Mouse (Mus musculus) ovary, adult 18-20 months (tissue): Measurements from ENCODE around the gene Tln2.
A peak's percentile ranks its signal among the peaks of the same experiment; 100 is the strongest.

Source experiments
- DNase-seq: peaks from one replicate; pipeline ENCODE4 v3.0.0; 2022; ENCODE audit warnings: low spot score, mixed read lengths

Gene Tln2

DNA sequence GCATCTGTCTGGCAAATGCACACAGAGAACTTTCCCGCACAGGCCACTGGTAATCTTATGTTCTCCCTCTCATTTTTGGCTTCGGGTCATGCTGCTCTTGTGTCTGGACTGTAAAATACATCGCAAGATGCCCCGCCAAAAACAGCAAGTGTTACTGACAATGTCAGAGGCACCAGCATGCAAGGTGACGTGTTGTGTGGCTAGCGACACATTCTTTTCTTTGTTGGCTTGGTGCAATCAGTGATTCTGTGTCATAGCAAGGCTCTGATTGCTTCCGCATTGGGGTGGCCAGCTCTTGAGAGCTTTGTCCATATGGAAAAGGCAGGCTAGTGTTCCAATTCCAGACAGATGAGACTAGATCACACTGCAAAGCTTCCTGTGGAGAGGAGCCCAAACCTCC lies 288.8 kb downstream of the Tln2 start:
- DNase-seq: no peak

DNA sequence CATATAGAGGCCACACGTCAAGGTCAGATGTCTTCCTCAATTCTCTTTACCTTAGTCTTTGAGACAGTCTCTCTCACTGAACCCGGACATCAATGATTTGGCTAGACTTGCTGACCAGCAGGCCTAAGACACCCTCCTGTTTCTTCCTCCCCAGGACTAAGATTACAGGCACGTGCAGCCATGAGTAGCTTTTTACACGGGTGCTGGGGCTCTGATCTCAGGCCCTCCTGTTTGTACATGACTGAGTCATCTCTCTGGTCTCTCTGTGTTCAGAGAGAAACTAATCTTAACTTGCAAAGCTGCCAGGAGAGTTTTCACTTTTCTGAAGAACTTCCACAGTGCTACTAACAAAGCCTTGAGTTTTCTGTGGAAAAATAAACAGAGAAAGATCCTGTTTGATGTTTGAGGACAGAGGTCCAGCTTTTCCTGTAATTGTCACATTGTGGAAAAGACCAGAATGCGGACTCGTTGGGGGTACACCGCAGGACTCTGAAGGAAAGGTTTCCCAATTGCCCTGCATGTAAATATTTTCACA lies 289.4 kb downstream of the Tln2 start:
- DNase-seq: no peak

- no peak for DNase-seq
These were observed 292.1 kb downstream of the Tln2 start for GRCm38 (mm10) chr9:67267276-67267990.

DNA sequence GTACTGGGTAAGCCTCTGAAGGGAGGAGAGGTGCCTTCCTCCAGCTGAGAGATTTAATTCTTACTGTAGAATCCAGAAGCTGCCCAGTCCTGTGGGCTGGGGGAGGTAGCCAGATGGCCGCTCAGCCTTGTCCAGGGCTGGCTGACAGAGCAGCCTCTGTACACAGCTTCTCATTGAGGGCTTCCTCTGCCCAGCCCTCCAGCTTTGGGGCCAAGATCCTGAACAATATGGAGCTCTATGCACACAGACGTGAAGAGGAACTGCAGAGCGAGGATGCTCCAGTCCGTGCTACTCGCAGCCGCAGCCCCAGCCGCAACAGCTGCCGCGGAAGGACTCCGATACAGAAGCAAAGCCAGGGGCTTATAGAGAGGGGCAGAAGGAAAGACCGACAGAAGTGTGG lies 294.0 kb downstream of the Tln2 start:
- DNase-seq: no peak

DNA sequence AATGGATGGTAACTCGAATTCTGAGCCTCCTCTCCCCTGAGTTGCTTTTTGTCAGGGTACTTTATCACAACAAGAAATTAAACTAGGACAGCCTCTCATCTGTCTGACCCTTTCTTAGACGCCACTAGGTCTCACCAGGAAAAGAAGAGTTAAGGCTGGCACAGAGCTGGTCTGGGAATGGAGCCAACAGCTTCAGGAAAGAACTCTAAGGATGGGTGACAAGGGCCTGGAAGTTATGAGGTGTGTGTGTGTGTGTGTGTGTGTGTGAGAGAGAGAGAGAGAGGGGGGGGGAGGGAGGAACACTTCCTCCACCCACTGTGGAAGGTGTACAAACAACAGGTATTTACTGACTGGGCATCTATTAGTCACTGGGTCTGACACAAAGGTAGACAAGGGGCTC lies 294.6 kb downstream of the Tln2 start:
- DNase-seq: no peak

GRCm38 (mm10) chr9:67260835-67261599 lies 298.5 kb downstream of the Tln2 start:
- DNase-seq: no peak

DNA sequence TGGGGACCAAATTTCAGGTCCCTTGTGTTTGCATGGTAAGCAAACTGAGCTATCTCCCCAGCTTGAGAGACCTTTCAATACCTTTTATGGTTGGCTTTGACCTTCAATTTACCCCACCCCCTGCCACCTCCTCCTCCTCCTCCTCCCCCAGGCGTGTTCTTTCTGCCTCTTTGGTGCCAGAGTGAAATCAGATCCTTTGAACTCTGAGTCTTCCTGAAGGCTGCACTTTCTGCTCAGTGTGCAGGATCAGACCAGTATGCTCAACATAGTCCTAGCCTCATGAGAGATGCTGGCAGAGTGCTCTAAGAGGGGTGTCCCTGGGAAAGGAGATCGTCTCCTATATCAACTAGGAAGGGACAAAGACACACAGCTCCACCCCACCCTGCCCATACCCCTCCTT lies 309.4 kb downstream of the Tln2 start:
- no peak for DNase-seq

DNA sequence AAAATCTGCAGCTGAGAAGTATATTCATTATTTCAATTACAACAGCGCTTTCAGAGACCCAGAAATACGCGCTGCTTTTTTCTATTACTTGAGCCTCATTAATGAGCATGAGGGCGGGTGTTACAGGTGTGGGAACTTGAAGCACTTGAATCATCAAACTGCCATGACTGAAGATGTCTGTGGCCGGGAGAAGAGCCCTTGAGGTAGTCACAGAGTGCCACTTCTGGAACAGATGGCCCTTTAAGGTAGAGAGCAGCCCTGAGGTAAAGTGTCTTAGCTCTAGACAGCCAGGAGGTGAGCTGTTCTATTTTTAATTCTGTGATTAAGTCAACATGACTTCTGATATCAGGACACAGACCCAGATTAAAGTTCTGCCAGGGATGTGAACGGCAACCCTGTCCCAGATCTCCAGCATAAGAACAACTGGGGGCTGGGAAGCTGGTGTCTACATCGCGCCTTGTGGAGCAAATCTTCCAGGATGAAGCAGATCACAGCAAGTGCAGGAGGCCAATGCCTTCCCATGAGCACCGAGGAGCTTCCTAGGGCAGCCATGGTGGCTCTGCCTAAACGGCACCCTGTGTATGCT lies 312.0 kb downstream of the Tln2 start:
- no peak for DNase-seq

DNA sequence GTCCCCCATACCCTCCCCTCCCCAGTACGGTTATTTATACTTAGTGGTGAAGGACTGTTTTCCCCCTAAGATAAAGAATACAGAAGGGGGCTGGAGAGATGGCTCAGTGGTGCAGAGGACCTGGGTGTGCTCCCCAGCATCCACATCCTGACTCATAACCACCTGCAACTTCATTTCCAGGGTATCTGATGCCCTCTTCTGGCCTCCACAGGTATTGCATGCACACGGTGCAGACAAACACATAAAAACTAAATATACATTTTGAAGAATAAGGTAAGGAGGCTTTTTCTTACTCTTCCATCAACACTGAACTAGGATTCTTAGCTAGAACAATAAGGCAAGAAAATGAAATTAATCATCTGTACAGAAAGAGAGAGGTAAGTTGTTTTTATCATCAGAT lies 314.2 kb downstream of the Tln2 start:
- no peak for DNase-seq

DNA sequence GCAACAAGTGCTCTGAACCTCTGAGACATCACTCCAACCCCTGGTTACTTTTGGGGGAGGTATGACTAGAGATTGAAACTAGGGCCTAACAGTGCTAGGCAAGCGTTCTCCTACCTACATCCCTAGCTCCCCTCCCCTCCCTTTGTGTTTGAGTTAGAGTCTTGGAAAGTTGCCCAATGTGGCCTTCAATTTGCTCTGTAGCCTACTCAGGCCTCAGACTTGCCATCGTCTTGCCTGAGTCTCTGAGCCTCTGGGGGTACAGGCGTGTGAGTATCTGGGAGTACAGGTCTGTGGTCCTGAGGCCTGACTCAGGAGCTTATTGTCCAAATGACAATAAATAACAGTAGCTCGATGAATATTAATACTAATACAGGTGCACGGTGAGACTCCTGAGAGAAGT lies 317.8 kb downstream of the Tln2 start:
- DNase-seq: no peak

DNA sequence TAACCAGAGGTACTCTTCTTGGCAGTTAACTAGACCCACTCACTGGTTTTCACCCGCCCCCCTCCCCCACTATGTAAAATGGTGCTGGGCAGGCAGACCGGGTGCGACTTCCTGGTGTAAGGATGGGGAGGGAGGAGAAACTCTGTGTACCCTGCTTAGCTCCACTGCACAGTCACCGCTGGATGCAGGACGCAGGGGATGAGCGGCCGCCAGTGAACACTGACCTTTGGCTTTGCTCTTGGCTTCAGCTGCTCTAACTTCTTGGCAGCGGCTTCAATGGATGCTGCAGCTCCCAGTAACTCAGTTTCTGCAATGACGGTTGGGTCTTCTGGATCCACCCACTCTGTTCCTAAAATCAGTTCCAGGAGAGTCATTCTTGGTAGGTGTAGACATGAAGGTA lies 319.0 kb downstream of the Tln2 start:
- DNase-seq: peak; percentile 36

DNA sequence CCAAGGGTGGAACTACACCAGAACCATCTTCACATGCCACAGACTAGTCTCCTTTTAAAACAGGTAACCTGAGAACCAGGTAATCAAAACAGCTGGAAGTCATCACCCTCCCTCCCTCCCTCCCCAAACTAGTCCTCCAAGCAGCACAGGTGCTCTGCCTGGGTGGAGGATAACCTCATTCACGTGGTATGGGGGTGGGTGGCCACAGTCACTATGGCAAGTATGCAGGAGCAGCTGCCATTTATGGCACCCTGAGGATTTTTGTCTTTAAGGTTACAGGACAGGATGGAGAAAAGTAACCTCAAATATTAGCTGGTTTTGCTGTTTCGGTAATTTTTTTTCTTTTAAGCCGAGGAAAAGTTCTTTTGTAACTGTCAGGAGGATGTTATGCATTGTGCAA lies 322.5 kb downstream of the Tln2 start:
- no peak for DNase-seq

DNA sequence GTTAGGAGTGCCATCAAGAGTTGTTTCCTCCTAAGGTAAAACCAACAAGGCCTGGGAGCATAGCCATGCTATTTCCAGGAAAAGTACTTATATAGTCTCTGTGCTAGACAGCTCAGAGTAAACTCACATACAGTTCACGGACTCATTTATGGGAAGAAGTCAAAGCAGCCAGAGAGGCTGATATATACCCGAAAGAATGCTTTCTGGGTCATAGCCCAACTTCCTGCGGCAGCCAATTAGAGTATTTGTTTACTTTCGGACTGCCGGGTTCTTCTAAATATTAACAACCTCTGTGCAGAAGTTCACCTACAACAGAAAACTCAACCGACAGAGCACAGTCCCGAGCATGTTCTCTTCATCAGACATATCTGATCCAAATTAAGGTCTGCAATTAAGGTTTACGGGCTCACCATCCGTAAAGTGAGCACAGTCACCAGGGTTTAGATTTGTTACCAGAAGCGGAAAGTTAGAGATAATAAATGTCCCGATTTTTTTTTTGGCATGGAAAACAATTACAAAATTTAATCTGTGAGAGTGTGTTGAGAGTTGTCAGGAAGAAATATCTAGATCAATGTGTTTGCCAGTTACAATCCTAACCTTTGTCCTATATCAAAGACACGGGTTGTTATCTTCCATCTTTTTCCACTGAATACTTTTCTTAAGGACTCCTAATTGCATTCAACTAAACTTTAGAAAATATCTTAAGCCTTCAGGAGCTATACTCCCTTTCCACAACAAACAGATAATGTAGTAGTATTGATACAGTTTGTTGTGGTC lies 323.9 kb downstream of the Tln2 start:
- no peak for DNase-seq

DNA sequence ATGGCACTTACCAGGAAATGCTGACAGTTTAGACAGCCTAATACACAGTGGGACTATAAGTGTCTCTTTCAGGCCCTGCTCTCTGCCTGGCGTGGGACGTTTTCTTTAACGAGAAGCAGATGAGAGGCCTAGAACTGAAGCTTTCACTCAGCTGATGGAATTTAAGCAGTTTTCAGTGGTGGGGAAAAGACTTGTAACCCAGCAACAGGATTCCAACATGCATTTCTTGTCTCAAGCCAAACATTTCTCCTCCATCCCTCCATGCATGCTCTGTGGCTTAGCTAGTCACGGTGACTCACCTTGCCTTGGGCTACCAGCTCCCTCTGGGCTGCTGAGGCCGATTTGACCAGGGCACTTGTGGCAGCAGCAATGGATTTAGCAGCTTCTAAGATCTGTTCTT lies 330.5 kb downstream of the Tln2 start:
- DNase-seq: no peak

GRCm38 (mm10) chr9:67220388-67220787 lies 339.1 kb downstream of the Tln2 start:
- DNase-seq: no peak

DNA sequence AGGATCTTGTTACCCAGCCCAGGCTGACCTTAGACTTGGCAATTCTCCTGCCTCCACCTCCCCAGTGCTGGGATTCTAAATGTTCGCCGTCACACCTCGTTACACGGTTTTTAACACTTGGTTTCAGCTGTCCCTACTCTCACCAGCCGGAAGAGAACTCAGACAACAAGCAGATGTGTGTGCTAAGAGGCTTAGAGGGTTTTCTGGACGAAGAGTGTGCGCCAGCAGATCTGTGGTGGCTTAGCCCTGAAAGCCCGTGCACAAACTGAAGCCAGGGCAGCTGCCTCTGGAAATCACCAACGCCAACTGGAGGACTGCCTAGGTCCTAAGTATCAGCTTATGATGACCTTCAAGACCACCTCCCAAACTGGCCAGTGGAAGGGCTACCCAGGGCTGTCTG lies 341.5 kb downstream of the Tln2 start:
- DNase-seq: no peak

DNA sequence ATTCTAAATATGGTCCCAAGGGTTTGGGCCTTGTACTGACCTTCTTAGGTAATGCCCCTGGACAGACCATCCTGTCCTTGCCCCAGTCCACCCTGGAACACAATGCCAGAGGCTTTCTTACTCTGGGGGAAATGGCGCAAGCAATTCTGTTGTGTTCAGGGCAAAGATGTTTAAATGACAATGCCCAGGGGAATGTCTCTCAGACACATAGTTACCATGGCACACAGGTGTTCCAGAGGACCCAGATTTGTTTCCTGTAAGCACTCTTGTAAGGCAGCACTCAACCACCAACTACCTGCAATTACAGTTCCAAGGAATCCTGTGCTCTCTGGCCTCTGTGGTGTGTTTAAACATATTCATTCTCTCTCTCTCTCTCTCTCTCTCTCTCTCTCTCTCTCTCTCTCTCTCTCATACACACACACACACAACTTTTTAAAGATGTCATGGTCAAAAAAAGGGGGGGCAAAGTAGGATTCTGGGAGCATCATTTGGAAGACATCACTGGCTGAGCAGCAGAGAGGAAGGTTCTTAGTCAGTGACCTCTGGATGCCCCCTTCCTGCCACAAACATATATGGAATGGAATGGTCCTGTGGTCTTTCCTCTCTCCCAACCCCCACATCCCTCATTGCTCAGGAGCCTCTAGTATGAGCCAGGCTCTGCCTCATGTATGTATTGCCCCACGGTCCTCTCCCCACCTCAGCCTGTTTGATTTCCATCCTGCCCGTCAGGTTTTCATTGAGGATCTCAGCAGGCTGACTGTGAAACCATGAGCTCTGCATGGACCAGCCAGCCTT lies 345.1 kb downstream of the Tln2 start:
- no peak for DNase-seq

GRCm38 (mm10) chr9:67213275-67213674 lies 346.2 kb downstream of the Tln2 start:
- peak; percentile 62 for DNase-seq

- DNase-seq: no peak
These were observed 348.3 kb downstream of the Tln2 start for GRCm38 (mm10) chr9:67211220-67211619.

DNA sequence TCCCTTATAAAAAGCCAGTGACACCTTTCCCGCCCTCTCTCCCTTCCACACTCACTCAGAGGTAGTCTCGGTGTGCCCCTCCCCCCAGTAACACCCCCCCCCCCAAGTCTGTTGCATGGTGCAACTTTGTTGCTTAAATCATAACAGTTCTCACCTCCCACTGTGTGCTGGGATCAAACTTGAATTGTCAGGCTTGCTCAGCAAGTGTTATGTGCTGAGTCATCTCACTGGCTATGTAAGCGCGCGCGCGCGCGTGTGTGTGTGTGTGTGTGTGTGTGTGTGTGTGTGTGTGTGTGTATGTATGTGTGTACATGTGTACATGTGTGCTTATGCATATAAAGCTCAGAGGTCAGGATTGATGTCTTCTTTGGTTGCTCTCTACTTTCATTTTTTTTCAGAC lies 350.1 kb downstream of the Tln2 start:
- no peak for DNase-seq

- DNase-seq: peak; percentile 10
These were observed 351.1 kb downstream of the Tln2 start for GRCm38 (mm10) chr9:67208420-67208819.

GRCm38 (mm10) chr9:67205175-67205574 lies 354.3 kb downstream of the Tln2 start:
- no peak for DNase-seq
